Mouse (Mus musculus): ENCODE data around the gene Bin2.

Gene Bin2

GRCm38 (mm10) chr15:100639972-100640750 is 29.2 kb downstream of the Bin2 start:
- TF ChIP-seq GATA4 (IDR thresholded peaks at IDR 0.05; ENCODE audit: insufficient replicate concordance, low read length) = no peak

GRCm38 (mm10) chr15:100637661-100638060 is 31.7 kb downstream of the Bin2 start:
- TF ChIP-seq GATA4 (IDR thresholded peaks at IDR 0.05; ENCODE audit: insufficient replicate concordance, low read length) = no peak

DNA sequence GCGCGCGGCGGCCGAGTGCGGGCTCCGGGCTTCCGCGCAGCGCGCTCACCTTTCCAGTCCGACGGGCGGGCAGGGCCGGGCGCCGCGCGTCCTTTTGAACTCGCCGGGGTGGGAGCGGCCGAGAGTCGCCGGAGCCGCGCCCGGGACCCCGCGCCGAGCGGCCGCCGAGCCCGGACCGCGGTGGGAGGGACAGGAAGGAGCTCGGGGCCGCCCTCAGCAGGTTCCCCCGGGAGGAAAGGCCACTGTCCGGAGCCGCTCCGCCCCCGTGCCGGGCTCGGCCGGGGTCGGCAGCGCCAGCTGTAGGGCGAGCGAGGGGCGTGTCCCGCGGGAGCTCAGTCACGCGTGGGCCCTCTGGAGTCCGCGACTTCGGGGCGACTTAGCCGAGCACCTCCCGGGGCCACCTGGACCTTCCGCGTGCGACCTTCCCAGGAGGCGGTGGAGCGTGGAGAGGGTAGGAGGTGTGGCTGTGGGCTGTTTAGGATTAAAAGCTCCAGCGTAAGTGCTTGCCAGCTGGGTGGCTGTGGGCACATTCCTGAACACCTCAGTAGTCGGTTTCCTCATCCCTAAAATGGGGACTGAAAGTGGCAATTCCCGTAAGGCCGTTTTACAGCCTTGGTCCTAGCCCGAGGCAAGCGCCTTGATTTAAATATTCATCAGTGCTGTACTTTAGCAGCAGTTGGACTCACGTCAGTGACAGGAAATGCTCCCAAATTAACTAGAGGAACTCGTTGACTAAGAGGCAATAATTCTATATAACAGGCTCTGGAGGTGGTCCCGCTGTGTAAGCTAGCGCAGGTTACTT is 32.5 kb downstream of the Bin2 start, which contains the start of gene Smagp:
Gene Smagp, minus strand, starts transcription at position 241 of the 802 bp plus-strand sequence.
- no peak for TF ChIP-seq GATA4 (IDR thresholded peaks at IDR 0.05; ENCODE audit: insufficient replicate concordance, low read length)

GRCm38 (mm10) chr15:100635851-100636645 is 33.3 kb downstream of the Bin2 start:
- no peak for TF ChIP-seq GATA4 (IDR thresholded peaks at IDR 0.05; ENCODE audit: insufficient replicate concordance, low read length)

GRCm38 (mm10) chr15:100635239-100635638 is 34.1 kb downstream of the Bin2 start:
- TF ChIP-seq GATA4 (IDR thresholded peaks at IDR 0.05; ENCODE audit: insufficient replicate concordance, low read length) = no peak

DNA sequence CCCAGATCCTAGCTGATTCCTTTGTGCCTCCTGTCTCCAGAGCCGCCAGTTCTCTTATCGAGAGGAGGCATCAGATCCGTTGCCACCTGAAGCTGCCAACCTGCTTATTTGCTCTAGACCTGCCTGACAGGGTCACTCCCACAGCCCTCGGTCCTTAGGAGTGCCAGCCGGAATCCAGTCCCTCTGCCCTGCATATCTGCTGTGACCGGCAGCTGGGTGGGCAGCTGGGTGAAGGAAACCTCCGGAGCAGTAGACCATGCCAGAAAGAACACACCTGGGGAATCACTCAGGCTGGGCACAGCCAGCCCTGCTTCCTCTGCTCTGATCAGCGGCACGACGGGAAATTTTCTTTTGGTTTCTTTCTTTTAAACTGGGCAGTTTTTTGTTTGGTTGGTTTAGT is 36.0 kb downstream of the Bin2 start:
- TF ChIP-seq GATA4 (IDR thresholded peaks at IDR 0.05; ENCODE audit: insufficient replicate concordance, low read length) = no peak

GRCm38 (mm10) chr15:100632323-100632722 is 37.0 kb downstream of the Bin2 start:
- no peak for TF ChIP-seq GATA4 (IDR thresholded peaks at IDR 0.05; ENCODE audit: insufficient replicate concordance, low read length)

DNA sequence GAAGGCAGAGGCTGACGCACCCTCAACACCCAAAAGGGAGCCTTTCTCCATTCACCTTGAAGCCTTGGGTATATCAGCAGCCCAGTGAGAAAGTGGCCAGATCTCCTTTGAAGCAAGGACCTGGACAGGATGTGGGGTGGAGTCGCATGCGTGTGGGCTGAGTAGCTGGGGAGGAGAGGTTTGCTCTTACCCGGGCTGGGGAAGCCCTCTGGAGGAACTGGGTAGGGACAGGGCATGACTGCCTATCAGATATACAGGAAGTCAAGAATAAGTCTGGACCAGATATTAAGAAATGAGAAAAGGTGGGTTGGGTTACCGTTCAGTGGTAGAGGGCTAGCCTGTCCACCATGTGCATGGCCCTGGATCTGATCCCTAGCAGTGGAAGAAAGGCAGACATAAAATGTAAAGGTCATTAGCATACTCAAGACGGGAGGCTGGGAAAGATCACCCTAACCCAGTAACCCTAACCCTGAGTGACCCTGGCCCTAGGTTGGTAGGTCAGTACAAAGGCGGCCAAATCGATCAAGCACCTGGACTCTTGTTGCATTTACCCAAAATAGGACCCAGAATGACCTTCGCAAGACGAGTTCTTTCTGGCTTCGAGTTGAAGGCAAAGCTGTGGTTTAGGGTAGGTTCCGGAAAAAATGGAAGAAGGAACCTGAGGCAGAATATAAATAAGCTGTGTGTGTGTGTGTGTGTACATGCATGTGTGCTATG is 37.7 kb downstream of the Bin2 start:
- TF ChIP-seq GATA4 (IDR thresholded peaks at IDR 0.05; ENCODE audit: insufficient replicate concordance, low read length) = no peak

DNA sequence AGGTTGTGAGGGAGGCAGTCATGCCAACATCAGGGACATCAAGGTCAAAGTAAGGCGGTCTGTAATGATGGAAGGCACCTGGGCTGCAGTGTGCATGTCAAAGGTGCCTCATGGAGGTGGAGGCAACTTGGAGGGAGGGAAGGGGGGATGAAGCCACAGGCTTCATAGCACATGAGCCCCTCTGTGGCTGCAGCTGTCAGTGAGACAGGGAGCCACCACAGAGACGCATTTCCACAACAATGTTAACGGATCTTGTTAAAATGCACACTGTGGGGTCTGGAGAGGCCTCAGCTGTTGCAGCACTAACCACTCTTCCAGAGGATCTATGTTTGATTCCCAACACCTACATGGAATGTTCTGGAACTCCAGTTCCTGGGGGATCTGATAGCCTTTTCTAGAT is 39.2 kb downstream of the Bin2 start:
- TF ChIP-seq GATA4 (IDR thresholded peaks at IDR 0.05; ENCODE audit: insufficient replicate concordance, low read length) = no peak

- no peak for TF ChIP-seq GATA4 (IDR thresholded peaks at IDR 0.05; ENCODE audit: insufficient replicate concordance, low read length)
These were observed 40.6 kb downstream of the Bin2 start for GRCm38 (mm10) chr15:100628797-100629196.

DNA sequence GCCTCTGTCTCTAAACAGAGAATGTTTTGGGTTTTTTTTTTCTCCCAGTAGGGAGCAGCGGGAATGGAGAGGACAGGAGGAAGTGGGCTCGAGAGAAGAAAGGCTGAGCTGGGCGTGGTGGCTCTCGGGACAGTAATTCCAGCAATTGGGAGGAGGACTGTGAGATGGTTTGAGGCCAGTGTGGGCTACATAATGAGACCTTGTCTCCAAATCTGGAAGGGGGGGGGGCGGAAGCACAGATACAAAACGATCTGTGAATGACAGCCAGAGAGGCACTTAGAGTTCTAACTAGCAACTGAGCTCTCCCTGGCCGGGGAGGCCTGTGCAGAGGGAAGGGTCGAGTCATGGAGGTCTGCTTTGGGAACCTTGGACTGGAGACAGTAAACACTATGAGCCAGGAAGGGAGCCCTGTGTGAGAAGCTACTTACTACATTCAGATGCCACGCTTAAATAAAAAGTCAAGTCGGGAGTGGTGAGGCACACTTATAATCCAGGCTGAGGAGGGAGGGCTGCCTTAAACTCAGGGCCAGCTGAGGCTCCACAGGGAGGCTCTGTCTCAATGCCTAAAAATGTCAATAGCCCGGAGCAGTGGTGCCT is 41.5 kb downstream of the Bin2 start:
- TF ChIP-seq GATA4 (IDR thresholded peaks at IDR 0.05; ENCODE audit: insufficient replicate concordance, low read length) = no peak

- no peak for TF ChIP-seq GATA4 (IDR thresholded peaks at IDR 0.05; ENCODE audit: insufficient replicate concordance, low read length)
These were observed 42.1 kb downstream of the Bin2 start for GRCm38 (mm10) chr15:100627287-100627686.

- no peak for TF ChIP-seq GATA4 (IDR thresholded peaks at IDR 0.05; ENCODE audit: insufficient replicate concordance, low read length)
These were observed 44.9 kb downstream of the Bin2 start for GRCm38 (mm10) chr15:100624435-100624834.

DNA sequence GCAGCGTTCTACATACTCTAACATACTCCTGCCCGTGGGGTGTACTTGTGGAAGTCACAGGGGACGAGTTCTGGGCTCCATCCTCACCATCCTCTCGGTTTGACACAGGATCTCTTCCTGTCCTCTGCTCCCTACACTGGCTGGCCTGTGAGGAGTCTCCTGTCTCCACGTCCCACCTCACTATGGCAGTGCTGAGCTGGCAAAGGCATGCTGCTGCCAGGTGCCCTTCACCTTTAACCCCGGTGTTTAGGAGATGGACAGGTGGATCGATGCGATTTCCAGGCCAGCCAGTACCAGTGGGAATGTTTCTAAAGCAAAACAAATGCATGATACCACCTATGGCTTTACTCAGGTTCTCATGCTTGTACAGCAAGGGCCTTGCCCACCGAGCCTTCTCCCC is 45.6 kb downstream of the Bin2 start:
- no peak for TF ChIP-seq GATA4 (IDR thresholded peaks at IDR 0.05; ENCODE audit: insufficient replicate concordance, low read length)

All from liver, adult (tissue).